Mouse (Mus musculus) neural tube, embryonic 14.5 days (tissue): Measurements from ENCODE around the gene Aff1. TPM values are rescaled to one million over a fixed set of nuclear protein-coding genes. Genes with fewer than 3 reads are reported as not detected.

Experiments
- ATAC-seq: fragments of 200-750 bp; cut with Nextera tagmentation; 2 replicates; pipeline ENCODE4 v1.8.0; 2017; ENCODE audit warnings: low read depth, mild to moderate bottlenecking, moderate TSS enrichment, moderate library complexity
- H3K27ac ChIP-seq: fragments of 300-500 bp; sonication (generic); 2 replicates; pipeline ENCODE4 v1.5.1; 2014; ENCODE audit warnings: low read depth, mild to moderate bottlenecking, control low read depth, low read length, moderate library complexity, mixed read lengths
- H3K27me3 ChIP-seq: fragments of 300-500 bp; sonication (generic); 2 replicates; pipeline ENCODE4 v1.6.1; 2014; ENCODE audit warnings: low read length; ENCODE audit not compliant: control insufficient read depth, insufficient read depth
- H3K36me3 ChIP-seq: fragments of 300-500 bp; sonication (generic); 2 replicates; pipeline ENCODE4 v1.6.1; 2014; ENCODE audit warnings: low read length, mixed read lengths; ENCODE audit not compliant: control insufficient read depth, insufficient read depth
- H3K4me1 ChIP-seq: fragments of 300-500 bp; sonication (generic); 2 replicates; pipeline ENCODE4 v1.6.1; 2014; ENCODE audit warnings: low read length; ENCODE audit not compliant: control insufficient read depth, insufficient read depth
- H3K4me2 ChIP-seq: fragments of 300-500 bp; sonication (generic); 2 replicates; pipeline ENCODE4 v1.6.1; 2014; ENCODE audit warnings: mild to moderate bottlenecking, low read depth, low read length, control low read depth
- H3K4me3 ChIP-seq: fragments of 300-500 bp; sonication (generic); 2 replicates; pipeline ENCODE4 v1.5.1; 2014; ENCODE audit warnings: low read depth, low read length, control low read depth, mixed read lengths
- H3K9ac ChIP-seq: fragments of 300-500 bp; sonication (generic); replicated peaks from 2 replicates; pipeline ENCODE4 v1.6.1; 2014; ENCODE audit warnings: low read depth, mild to moderate bottlenecking, control low read depth, low read length, mixed read lengths
- H3K9me3 ChIP-seq: fragments of 300-500 bp; sonication (generic); 2 replicates; pipeline ENCODE4 v1.6.1; 2016; ENCODE audit warnings: low read length; ENCODE audit not compliant: control insufficient read depth
- WGBS: fragments of 180-500 bp; shearing (Covaris S2); extraction: QIAGEN DNeasy Blood & Tissue Kit; methylation state at CpG from one replicate; pipeline ENCODE4 v1.1.7; 2014; 5-methylcytosine and 5-hydroxymethylcytosine counted together
- polyA plus RNA-seq: library from polyadenylated mRNA; unstranded; fragments of >200 nt; fragmentation: Nextera tagmentation; extraction: Ambion mirVana; gene quantifications from 2 replicates; pipeline ENCODE4 v1.2.1, GENCODE M21; 2014

The Aff1 gene
- polyA plus RNA-seq, 1 experiment from 2014 or later: 2.1 TPM

DNA sequence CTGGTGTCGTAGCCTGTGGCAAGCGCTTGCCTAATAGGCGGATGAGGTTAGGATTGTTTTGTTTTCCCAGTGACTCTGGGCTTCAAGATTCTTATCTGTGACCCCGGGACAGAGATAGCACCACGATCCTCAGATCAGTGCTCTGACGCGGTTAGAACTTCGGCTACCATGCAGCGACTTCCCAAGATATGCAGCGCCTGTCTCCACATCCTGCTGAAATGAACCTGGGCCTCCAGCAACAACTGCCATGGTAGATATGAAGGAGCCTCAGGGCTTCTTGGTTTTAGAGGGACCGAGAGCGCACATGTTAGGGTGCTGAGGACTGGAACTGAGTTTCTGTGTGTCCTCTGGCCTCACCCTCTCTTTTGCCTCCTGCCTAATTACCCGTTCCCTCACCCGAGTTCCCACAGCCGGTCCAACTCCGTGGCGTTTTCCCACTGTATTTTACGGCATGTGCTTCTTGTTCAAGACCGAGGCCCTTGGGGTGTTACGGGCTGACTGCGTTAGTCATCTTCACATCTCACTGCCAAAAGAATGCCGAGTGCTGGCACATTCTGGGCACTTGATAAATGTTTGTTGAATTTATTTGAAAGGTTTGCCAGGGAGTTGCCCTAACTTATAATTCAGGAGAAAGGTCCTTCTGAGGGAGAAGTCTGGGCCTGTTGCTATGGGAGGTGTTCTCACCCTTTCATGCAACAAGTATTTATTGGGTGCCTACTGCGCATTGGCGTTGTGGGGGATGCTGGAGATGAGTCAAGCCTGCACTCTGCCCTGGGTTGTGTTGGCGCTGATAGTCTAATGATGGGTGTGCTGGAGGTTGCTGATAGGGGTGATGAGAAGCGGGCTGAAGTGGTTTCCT lies 45.3 kb downstream of the Aff1 start:
- 73% methylated on average over 26 of the region's 26 CpGs for WGBS
- no peaks in the 10 kb centered on the region for H3K9me3 ChIP-seq
- no peak overlapping the region for H3K27ac ChIP-seq

DNA sequence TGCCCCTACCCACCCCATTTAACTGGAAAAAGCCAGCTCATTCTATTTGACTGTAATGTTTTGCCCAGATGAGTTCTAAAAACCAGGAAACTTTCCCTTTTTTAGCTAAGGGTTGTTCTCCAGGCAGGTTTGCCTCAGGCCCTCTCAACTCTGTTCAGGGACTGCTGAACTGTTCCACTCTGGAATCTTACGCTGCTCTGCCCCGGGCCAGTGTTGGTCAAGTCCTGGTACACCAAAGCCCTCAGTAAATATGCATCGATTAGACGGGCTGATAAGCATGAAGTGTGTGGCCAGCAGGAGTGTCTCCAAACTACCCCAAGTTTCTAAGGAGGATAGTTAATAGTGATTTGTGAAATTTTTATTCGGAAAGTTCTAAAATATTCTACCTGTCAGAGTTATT lies 46.3 kb downstream of the Aff1 start:
- Histone ChIP-seq H3K9me3 (no peaks in the 10 kb centered on the region), H3K9ac (no peak overlapping the region), H3K4me2 (no peak overlapping the region), H3K27me3 (no peaks in the 10 kb centered on the region), H3K36me3 (no peaks in the 10 kb centered on the region), H3K4me3 (no peak overlapping the region), H3K27ac (no peak overlapping the region), H3K4me1 (no peaks in the 10 kb centered on the region)
- no peak for ATAC-seq
- WGBS: 92% methylated on average over 5 of the region's 5 CpGs

More for the DNA sequence above, 45.3 kb downstream of the Aff1 start:
- Histone ChIP-seq H3K36me3 (no peaks in the 10 kb centered on the region), H3K27me3 (no peaks in the 10 kb centered on the region), H3K4me1 (no peaks in the 10 kb centered on the region), H3K9ac (no peak overlapping the region), H3K4me3 (no peak overlapping the region), H3K4me2 (no peak overlapping the region)
- no peak; the same call in 1 of the 2 replicates for ATAC-seq

DNA sequence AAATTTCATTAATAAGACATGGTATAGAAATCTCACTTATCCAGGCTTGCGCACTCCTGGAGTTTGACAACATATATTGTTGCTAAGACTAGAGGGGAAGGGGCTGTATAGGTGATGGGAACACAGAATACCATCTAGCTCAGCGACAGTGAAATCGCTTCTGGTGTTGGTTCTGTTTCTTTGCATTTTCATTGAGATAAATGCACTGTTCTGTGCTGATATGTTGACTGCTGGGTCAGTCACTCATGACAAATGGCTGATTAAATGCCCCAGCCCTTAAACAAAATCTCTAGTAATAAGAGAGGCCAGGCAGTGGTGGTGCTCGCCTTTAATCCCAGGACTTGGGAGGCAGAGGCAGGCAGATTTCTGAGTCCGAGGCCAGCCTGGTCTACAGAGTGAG lies 47.0 kb downstream of the Aff1 start:
- Histone ChIP-seq H3K4me3 (no peak overlapping the region), H3K4me2 (no peak overlapping the region), H3K27ac (no peak overlapping the region), H3K9ac (no peak overlapping the region), H3K4me1 (no peaks in the 10 kb centered on the region), H3K27me3 (no peaks in the 10 kb centered on the region), H3K36me3 (no peaks in the 10 kb centered on the region), H3K9me3 (no peaks in the 10 kb centered on the region)
- WGBS: 92% methylated on average over 5 of the region's 5 CpGs
- no peak for ATAC-seq

DNA sequence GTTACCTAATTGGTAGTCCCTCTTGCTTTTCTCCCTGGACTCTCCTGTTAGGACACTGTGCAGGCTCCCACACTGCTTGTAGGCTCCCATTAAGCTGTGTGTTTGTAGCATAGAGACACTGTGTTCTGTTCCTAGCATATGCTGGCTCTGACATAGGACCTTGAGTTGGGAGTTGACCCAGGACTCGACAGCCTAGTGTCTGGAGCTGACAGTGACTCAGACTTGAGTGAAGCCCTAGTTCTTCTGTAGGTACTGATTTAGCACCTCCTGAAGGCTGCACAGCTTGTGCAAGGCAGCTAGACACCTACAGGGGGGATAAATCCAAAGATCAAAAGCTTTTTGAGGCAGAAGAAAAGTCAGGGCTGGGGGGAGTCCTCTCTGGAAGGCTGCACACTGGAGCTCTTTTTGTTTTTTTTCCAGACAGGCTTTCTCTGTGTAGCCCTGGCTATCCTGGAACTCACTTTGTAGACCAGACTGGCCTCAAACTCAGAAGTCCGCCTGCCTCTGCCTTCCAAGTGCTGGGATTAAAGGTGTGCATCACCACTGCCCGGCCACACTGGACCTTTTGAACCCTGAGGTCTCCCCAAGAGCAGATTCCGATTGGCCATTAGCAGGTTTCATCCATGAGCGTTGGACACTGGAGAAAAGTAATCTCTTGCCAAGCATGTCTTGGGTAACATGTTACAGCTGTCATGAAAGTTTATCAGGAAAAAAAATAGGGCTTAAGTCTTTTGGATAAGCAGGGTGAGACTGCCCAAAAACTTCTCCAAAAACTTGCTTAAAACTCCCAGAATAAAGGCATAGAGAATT lies 48.1 kb downstream of the Aff1 start:
- H3K27me3 ChIP-seq: no peaks in the 10 kb centered on the region
- no peaks in the 10 kb centered on the region for H3K4me1 ChIP-seq
- H3K9me3 ChIP-seq: no peaks in the 10 kb centered on the region
- H3K9ac ChIP-seq: no peak overlapping the region
- no peak overlapping the region for H3K4me3 ChIP-seq
- WGBS: 86% methylated on average over 5 of the region's 5 CpGs
- H3K27ac ChIP-seq: no peak overlapping the region
- ATAC-seq: no peak
- H3K4me2 ChIP-seq: no peak overlapping the region
- H3K36me3 ChIP-seq: no peaks in the 10 kb centered on the region

GRCm38 (mm10) chr5:103740903-103741246 lies 48.7 kb downstream of the Aff1 start:
- H3K27me3 ChIP-seq: no peaks in the 10 kb centered on the region
- no peak overlapping the region for H3K9ac ChIP-seq
- H3K9me3 ChIP-seq: no peaks in the 10 kb centered on the region
- no peak overlapping the region for H3K4me2 ChIP-seq
- no peak overlapping the region for H3K4me3 ChIP-seq
- ATAC-seq: no peak
- H3K27ac ChIP-seq: no peak overlapping the region
- 90% methylated on average over 1 of the region's 1 CpGs for WGBS
- H3K4me1 ChIP-seq: no peaks in the 10 kb centered on the region
- H3K36me3 ChIP-seq: no peaks in the 10 kb centered on the region

GRCm38 (mm10) chr5:103741443-103741842 lies 49.3 kb downstream of the Aff1 start:
- H3K27me3 ChIP-seq: no peaks in the 10 kb centered on the region
- no peak overlapping the region for H3K4me2 ChIP-seq
- H3K9ac ChIP-seq: no peak overlapping the region
- no peak overlapping the region for H3K27ac ChIP-seq
- no peaks in the 10 kb centered on the region for H3K36me3 ChIP-seq
- ATAC-seq: no peak
- WGBS: 77% methylated on average over 1 of the region's 1 CpGs
- no peak overlapping the region for H3K4me3 ChIP-seq
- H3K4me1 ChIP-seq: no peaks in the 10 kb centered on the region
- H3K9me3 ChIP-seq: no peaks in the 10 kb centered on the region

DNA sequence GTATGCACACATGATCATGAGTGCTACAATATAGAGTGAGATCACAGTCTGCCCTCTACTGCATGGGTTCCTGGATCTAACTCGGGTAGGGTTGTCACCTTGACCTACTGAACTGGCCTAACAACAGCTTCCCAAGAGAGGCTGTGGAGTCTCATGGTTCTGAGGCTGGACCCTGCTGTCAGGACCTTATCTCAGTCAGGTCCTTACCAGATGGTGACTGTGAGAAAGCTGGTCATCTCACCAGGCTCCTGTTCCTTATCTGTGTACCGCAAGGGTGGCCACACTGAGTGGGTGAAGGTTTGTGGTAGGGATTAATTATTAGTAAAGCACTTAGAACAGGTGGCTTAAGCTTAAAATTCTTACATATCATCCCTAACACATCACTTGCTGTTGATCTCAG lies 49.8 kb downstream of the Aff1 start:
- no peaks in the 10 kb centered on the region for H3K27me3 ChIP-seq
- 88% methylated on average over 2 of the region's 2 CpGs for WGBS
- no peak for ATAC-seq

DNA sequence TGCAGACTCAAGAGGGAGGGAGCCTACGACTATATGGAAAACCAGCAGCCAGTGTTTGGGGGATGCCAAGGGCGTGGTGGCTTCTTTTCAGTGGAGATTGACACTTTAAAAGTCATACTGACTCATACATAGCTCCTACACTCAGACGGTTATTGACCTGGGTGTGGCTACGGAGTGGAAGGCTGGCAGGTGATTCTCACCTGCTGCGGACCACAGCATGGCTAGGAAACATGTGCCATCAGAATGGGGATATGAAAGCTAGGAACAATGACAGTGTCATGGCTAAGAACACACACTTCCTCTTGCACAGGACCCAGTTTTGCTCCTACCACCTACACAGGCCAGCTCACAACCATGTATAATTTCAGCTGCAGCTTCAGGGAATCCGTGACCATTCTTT lies 52.4 kb downstream of the Aff1 start:
- WGBS: 79% methylated on average over 6 of the region's 6 CpGs
- Histone ChIP-seq H3K9ac (no peak overlapping the region), H3K9me3 (no peaks in the 10 kb centered on the region), H3K36me3 (no peaks in the 10 kb centered on the region), H3K4me2 (no peak overlapping the region), H3K27me3 (no peaks in the 10 kb centered on the region), H3K4me3 (no peak overlapping the region), H3K27ac (no peak overlapping the region), H3K4me1 (no peaks in the 10 kb centered on the region)
- ATAC-seq: no peak

More for the DNA sequence above, 49.8 kb downstream of the Aff1 start:
- H3K36me3 ChIP-seq: no peaks in the 10 kb centered on the region
- no peak overlapping the region for H3K27ac ChIP-seq
- no peaks in the 10 kb centered on the region for H3K9me3 ChIP-seq
- no peak overlapping the region for H3K4me2 ChIP-seq
- H3K4me1 ChIP-seq: no peaks in the 10 kb centered on the region
- H3K4me3 ChIP-seq: no peak overlapping the region
- no peak overlapping the region for H3K9ac ChIP-seq

- no peak overlapping the region for H3K4me3 ChIP-seq
- H3K9ac ChIP-seq: no peak overlapping the region
- WGBS: 100% methylated on average over 1 of the region's 1 CpGs
- H3K27me3 ChIP-seq: no peaks in the 10 kb centered on the region
- no peak for ATAC-seq
- no peaks in the 10 kb centered on the region for H3K4me1 ChIP-seq
- no peaks in the 10 kb centered on the region for H3K9me3 ChIP-seq
- no peak overlapping the region for H3K27ac ChIP-seq
- no peak overlapping the region for H3K4me2 ChIP-seq
- no peaks in the 10 kb centered on the region for H3K36me3 ChIP-seq
Measured at GRCm38 (mm10) chr5:103745635-103746034, 53.5 kb downstream of the Aff1 start.
